Mouse (Mus musculus): ENCODE measurements around the gene Tcf23.

Tcf23 gene

DNA sequence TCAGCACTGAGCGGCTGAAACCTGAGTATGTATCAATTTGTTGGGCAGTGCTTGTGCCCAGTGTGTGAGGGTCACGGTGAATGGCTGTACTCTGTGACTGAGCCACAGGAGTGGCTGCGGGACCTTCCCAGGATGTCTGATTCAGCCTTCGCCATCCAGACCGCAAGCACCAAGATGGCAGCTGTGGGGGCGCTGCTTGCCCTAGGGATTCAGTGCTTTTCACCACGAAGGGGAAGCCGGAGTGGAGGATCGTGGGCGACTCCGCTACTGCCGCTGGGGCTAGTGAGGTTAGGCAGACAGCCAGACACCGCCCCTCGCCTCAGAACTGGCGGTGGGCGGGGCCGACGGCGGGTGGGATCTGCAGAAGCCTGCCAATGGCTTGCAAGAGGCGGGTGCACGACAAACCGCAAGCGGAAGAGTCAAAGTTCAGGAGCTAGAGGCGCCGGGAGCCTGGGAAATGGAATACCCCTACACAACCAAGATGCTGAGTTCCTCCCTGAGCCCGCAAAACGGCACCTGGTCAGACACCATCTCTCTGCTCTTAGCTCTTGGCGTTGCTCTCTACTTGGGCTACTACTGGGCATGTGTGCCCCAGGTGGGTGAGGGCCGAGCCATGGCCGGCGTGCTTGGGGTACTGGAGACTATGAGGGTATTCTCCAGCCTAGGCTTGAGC is 18.7 kb upstream of the Tcf23 start:
- no peak for DNase-seq (ENCODE audit: extremely low read depth, low read depth, low spot score)

- no peak for DNase-seq (ENCODE audit: extremely low read depth, low read depth, low spot score)
These were observed 18.0 kb upstream of the Tcf23 start for GRCm38 (mm10) chr5:30950451-30950850.

DNA sequence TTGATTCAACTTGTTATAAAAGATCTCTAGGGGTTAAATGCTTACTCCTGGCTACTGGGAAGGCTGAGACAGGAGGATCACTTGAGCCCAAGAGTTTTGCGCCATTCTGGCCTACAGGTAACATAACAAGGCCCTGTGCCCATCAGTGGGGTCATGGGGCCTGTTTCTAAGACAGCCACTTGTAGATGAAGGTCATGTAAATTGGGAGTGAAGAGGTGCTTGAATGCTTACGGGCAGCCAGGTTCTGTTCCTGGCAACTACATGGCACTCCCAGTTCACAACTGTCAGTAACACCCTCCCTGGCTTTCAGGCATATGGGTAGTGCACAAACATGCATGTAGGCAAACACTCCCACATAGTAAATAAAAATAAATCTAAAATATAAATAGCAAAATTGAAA is 17.5 kb upstream of the Tcf23 start:
- DNase-seq (ENCODE audit: extremely low read depth, low read depth, low spot score) = no peak

DNA sequence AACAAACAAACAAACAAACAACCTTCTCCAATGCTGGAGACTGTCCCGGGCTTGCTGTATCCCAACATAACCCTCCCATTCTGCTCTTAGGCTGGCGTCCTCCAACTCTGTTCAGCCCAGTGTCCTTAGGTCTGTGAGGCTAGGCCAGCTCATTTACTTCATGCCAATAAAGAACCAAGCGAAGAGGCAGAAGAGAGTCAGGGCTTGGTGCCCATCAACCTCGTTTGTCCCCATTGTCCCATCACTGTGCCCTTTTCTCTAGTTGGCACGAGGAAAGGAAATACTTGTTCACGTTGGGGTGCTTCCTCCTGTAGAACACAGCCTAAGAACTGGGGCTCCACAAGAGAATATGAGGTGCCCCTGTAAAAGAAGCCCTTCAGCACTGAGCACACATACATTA is 16.8 kb upstream of the Tcf23 start:
- DNase-seq (ENCODE audit: extremely low read depth, low read depth, low spot score) = no peak

- no peak for DNase-seq (ENCODE audit: extremely low read depth, low read depth, low spot score)
These were observed 15.9 kb upstream of the Tcf23 start for GRCm38 (mm10) chr5:30952551-30952950.

- no peak for DNase-seq (ENCODE audit: extremely low read depth, low read depth, low spot score)
These were observed 14.4 kb upstream of the Tcf23 start for GRCm38 (mm10) chr5:30954065-30954464.

GRCm38 (mm10) chr5:30954556-30954955 is 13.9 kb upstream of the Tcf23 start:
- DNase-seq (ENCODE audit: extremely low read depth, low read depth, low spot score) = no peak

GRCm38 (mm10) chr5:30955751-30956150 is 12.7 kb upstream of the Tcf23 start:
- no peak for DNase-seq (ENCODE audit: extremely low read depth, low read depth, low spot score)

- no peak for DNase-seq (ENCODE audit: extremely low read depth, low read depth, low spot score)
These were observed 10.6 kb upstream of the Tcf23 start for GRCm38 (mm10) chr5:30957891-30958290.

- no peak for DNase-seq (ENCODE audit: extremely low read depth, low read depth, low spot score)
These were observed 9.1 kb upstream of the Tcf23 start for GRCm38 (mm10) chr5:30959198-30959854.

- no peak for DNase-seq (ENCODE audit: extremely low read depth, low read depth, low spot score)
These were observed 8.4 kb upstream of the Tcf23 start, which contains the start of gene Preb for GRCm38 (mm10) chr5:30959966-30960501. TSS of gene Preb (minus strand) at chr5:30960361.

DNA sequence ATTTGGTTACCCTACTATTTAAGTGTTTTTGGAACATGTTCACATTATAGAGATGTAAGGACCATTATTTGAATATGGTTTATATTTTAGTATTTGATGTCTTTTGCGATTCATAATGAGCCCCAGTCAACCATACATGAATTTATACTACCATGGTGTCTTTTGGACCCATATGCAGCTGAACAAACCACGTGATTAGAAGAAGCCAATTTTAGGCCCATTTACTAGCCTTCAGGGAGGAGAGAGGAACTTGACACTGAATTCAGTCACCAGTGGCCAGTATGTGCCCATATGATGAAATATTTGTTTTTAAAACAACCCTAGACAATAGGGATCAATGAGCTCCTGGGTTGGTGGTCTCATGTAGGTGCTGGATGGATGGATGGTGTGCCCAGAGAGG is 7.6 kb upstream of the Tcf23 start:
- DNase-seq (ENCODE audit: extremely low read depth, low read depth, low spot score) = no peak

- DNase-seq (ENCODE audit: extremely low read depth, low read depth, low spot score) = no peak
These were observed 6.6 kb upstream of the Tcf23 start for GRCm38 (mm10) chr5:30961545-30962505.

DNA sequence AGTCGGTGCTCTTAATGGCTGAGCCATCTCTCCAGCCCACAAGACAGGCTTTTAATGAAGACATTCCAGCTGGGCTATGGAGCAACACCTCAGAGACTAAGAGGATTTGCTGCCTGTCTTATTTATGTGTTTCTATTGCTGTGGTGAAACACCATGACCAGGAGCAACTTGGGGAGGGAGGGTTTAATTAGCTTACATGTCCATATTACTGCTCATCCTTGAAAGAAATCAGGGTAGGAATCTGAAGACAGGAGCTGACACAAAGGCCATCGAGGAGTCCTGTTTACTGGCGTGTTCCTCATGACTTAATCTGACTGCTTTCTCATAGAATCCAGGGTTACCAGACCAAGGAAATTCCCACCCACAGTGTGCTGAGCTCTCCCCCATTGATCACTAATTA is 4.5 kb upstream of the Tcf23 start:
- no peak for DNase-seq (ENCODE audit: extremely low read depth, low read depth, low spot score)

DNA sequence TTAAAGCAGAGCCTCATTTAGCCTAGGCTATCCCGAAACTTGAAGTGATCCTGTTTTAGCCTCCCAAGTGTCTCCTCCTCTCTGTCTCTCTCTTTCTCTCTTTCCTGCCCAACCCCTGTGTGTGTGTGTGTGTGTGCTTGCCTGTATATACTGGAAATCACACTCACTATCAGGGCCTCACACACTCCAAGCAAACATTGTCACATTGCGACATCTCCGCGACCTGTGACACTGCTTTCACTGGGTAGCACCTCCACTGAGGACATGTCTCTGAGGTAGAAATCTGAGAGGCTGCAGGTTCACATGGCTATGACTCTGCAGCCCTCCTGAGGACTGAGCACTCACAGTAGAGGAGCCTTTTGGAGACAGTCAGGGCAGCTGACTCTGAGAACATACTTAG is 2.3 kb upstream of the Tcf23 start:
- no peak for DNase-seq (ENCODE audit: extremely low read depth, low read depth, low spot score)

- DNase-seq (ENCODE audit: extremely low read depth, low read depth, low spot score) = no peak
These were observed 978 bp downstream of the Tcf23 start for GRCm38 (mm10) chr5:30969440-30969839.

DNA sequence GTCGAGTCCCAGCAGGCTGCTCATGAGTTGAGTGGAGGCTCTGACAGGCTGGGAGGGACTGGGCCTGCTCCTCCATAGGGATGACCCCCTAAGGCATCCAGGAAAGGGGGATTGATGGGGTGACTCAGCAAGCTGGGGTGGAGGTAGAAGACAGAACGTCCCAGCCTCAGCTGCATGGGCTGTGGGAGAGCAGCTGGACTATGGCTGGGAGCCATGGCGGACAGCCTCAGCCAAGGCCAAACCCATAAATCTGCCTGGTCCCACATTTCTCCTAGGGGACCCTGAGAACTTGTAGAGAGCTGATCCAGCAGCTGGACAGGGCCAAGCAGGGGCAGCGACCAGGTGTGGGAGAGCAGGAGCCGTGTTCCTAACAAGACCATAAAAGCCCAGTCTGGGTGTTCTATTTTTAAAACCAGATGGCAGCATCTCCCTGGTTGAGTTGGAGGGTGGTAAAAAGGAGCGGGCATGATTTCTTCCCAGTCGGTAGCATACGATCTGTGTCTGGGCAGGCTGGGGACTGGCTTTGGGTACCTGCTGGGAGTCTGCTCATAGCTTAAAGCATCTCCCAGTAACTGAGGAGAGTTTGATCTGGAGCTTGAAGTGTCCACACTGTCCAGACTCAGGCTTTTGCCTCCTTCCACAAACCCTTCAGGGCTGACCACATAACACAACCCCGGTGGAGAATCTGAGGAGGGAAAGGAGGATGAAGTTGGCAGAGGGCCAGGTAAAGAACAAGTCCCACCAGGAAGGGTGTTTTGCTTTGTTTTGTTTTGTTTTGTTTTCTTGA is 6.6 kb downstream of the Tcf23 start:
- DNase-seq (ENCODE audit: extremely low read depth, low read depth, low spot score) = no peak

GRCm38 (mm10) chr5:30982357-30982756 is 13.9 kb downstream of the Tcf23 start:
- no peak for DNase-seq (ENCODE audit: extremely low read depth, low read depth, low spot score)

- no peak for DNase-seq (ENCODE audit: extremely low read depth, low read depth, low spot score)
These were observed 24.7 kb downstream of the Tcf23 start for GRCm38 (mm10) chr5:30992980-30993676.

DNA sequence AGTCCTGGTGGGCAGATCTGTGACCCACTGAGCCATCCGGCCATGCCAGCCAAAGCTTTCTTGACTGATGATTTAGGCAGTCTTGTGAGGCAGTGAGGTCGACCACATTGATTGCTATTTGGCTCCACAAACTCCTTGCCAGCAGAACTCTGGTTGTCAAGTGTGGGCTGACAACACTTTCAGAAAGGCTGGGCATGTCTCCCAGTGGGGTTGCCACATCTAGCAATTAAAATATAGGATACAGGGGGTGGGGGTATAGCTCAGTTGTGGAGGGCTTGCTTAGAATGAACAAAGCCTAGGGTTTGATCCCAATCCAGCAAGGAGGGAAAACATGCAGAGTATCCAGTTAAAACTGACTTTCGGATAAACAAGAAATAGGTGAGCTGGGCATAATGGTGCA is 25.6 kb downstream of the Tcf23 start:
- no peak for DNase-seq (ENCODE audit: extremely low read depth, low read depth, low spot score)
